Mouse (Mus musculus) neural tube, embryonic 11.5 days (tissue): ENCODE results near the gene Pkn3. TPM values are rescaled to one million over a fixed set of nuclear protein-coding genes. Genes with fewer than 3 reads are reported as not detected.
"Not testable (repeated sequence)": the region's sequence is repeated elsewhere in the genome, so short reads cannot be mapped to it uniquely, and the experiment has no call there.

Source experiments
- ATAC-seq: fragments of 200-750 bp; cut with Nextera tagmentation; 2 replicates; pipeline ENCODE4 v1.8.0; 2017; ENCODE audit warnings: moderate number of reproducible peaks, mild to moderate bottlenecking, moderate TSS enrichment, moderate library complexity; ENCODE audit not compliant: insufficient read depth, low FRiP score, low TSS enrichment
- DNase-seq: peaks from one replicate; pipeline ENCODE4 v3.0.0-alpha.2; 2015; ENCODE audit warnings: low spot score
- H3K27ac ChIP-seq: fragments of 300-500 bp; sonication (generic); 2 replicates; pipeline ENCODE4 v1.5.1; 2014; ENCODE audit warnings: low read depth, mild to moderate bottlenecking, low read length
- H3K27me3 ChIP-seq: fragments of 300-500 bp; sonication (generic); 2 replicates; pipeline ENCODE4 v1.6.1; 2014; ENCODE audit warnings: mild to moderate bottlenecking, low read length, mixed read lengths; ENCODE audit not compliant: control insufficient read depth, insufficient read depth
- H3K36me3 ChIP-seq: fragments of 300-500 bp; sonication (generic); 2 replicates; pipeline ENCODE4 v1.6.1; 2014; ENCODE audit warnings: mild to moderate bottlenecking, low read length, moderate library complexity, mixed read lengths; ENCODE audit not compliant: control insufficient read depth, insufficient read depth
- H3K4me1 ChIP-seq: fragments of 300-500 bp; sonication (generic); 2 replicates; pipeline ENCODE4 v1.6.1; 2014; ENCODE audit warnings: low read length, mixed read lengths; ENCODE audit not compliant: control insufficient read depth, insufficient read depth
- H3K4me2 ChIP-seq: fragments of 300-500 bp; sonication (generic); 2 replicates; pipeline ENCODE4 v1.6.1; 2014; ENCODE audit warnings: low read depth, mild to moderate bottlenecking, moderate library complexity
- H3K4me3 ChIP-seq: fragments of 300-500 bp; sonication (generic); 2 replicates; pipeline ENCODE4 v1.5.1; 2014; ENCODE audit warnings: low read depth, low read length
- H3K9ac ChIP-seq: fragments of 300-500 bp; sonication (generic); 2 replicates; pipeline ENCODE4 v1.6.1; 2014; ENCODE audit warnings: mild to moderate bottlenecking, low read length
- H3K9me3 ChIP-seq: fragments of 300-500 bp; sonication (generic); 2 replicates; pipeline ENCODE4 v1.6.1; 2016; ENCODE audit warnings: low read length; ENCODE audit not compliant: control insufficient read depth
- WGBS: fragments of 180-500 bp; shearing (Covaris S2); extraction: QIAGEN DNeasy Blood & Tissue Kit; methylation state at CpG from one replicate; pipeline ENCODE4 v1.1.7; 2014; 5-methylcytosine and 5-hydroxymethylcytosine counted together
- polyA plus RNA-seq: library from polyadenylated mRNA; unstranded; fragments of >200 nt; fragmentation: Nextera tagmentation; extraction: Ambion mirVana; gene quantifications from 2 replicates; pipeline ENCODE4 v1.2.1, GENCODE M21; 2014

Gene Pkn3
- polyA plus RNA-seq, 1 experiment from 2014 or later: 7.0 TPM

DNA sequence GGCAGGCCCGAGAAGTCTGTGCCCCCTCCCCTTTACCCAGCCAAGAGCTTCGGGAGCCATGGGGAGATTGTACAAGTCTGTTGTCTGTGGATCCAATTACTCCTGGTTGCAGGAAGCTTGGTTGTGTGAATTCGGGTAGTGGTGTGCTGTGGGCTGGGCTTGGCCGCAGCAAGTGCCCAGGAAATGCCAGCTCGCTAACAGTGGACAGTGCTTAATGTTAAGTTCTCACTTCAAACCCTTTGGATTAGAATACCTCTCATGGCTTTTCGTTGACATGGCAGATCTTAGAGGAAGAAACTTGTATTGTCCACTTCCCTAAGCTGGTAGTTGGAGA is 56.9 kb downstream of the Pkn3 start:
- no peak overlapping the region for H3K27ac ChIP-seq
- ATAC-seq: no peak

DNA sequence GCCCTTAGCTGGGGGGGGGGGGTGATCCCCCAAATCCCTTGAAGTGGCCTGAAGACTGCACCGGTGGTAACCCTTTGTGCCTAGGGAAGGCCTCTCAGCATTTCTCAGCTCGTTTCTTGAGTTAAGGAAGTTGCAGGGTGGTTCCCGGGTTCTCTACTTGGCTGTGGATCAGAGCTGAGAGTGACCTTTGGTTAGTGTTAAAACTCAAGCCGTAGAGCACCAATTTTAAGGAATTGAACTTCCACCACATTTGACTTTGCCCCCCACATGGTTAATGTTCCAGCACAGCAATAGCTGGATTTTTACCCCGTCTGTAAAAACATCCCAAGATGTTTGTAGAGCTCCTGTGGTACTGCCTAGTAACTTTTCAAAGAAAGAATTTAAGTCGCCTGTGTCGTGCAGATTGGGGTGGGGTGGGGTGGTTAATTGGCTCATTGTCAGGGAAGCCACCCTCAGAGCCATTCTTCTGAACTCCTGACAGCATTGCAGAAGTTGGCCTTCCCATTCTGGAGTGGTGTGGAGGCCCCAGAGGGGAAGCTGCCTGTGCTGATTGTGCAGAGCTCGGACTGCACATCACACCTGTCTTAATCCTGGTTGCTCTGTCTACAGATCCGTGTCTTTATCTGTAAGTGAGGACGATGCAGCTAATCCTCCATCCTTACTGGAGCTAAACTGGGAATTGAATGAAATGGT is 57.6 kb downstream of the Pkn3 start:
- WGBS: 66% methylated on average over 10 of the region's 10 CpGs
- ATAC-seq (no peak), DNase-seq (no peak)
- Histone ChIP-seq H3K4me1 (peaks cover 12% of the 10 kb centered on the region), H3K27ac (no peak overlapping the region), H3K9me3 (no peaks in the 10 kb centered on the region), H3K9ac (no peak overlapping the region; the same call in 1 of the 2 replicates), H3K4me3 (peak overlapping the region; percentile 85), H3K36me3 (peaks cover 4% of the 10 kb centered on the region; the same call in 1 of the 2 replicates), H3K27me3 (no peaks in the 10 kb centered on the region), H3K4me2 (peak overlapping the region; percentile 92)

More for the DNA sequence above, 56.9 kb downstream of the Pkn3 start:
- no peaks in the 10 kb centered on the region for H3K27me3 ChIP-seq
- H3K4me2 ChIP-seq: peak overlapping the region; percentile 92
- H3K36me3 ChIP-seq: peaks cover 4% of the 10 kb centered on the region; the same call in 1 of the 2 replicates
- peak overlapping the region; percentile 85 for H3K4me3 ChIP-seq
- no peak for DNase-seq
- WGBS: 31% methylated on average over 6 of the region's 6 CpGs
- no peaks in the 10 kb centered on the region for H3K9me3 ChIP-seq
- H3K9ac ChIP-seq: peak overlapping the region; percentile 87
- peaks cover 12% of the 10 kb centered on the region for H3K4me1 ChIP-seq

DNA sequence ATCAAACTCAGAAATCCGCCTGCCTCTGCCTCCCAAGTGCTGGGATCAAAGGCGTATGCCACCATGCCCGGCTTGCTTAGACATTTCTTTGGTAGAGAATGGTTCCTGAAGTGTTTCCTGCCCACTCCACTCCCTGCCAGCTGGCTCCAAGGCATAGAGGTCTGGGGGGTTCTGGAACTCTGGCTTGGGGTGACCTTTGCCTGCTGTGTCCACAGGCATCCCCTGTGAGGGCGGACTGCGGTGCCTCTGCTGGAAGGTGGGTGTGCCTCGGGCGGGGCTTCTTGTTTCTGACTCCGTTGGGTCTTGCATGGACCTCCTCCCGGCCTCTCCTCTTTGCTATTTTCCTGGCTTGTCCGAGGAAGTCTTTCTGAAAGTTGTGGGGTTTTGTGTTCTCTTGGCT is 59.0 kb downstream of the Pkn3 start:
- WGBS: 91% methylated on average over 10 of the region's 10 CpGs
- Histone ChIP-seq H3K4me3 (no peak overlapping the region), H3K27me3 (no peaks in the 10 kb centered on the region), H3K4me2 (no peak overlapping the region), H3K4me1 (peaks cover 12% of the 10 kb centered on the region), H3K9me3 (no peaks in the 10 kb centered on the region), H3K36me3 (peaks cover 7% of the 10 kb centered on the region), H3K9ac (no peak overlapping the region), H3K27ac (no peak overlapping the region)
- ATAC-seq (no peak), DNase-seq (no peak)

DNA sequence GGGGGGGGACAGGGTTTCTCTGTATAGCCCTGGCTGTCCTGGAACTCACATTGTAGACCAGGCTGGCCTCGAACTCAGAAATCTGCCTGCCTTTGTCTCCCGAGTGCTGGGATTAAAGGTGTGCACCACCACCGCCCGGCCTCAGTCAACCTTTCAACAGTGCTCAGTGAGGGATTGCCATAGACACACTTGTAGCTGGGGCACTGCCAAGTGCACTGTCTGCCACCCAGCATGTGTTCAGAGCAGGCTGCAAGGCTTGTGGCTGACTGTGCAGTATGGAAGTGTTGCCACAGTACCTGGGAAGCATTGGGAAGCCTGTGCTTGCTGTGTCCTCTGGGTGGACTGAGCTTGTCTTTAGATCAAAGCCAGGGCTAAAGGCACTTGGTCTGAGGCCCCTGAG is 62.5 kb downstream of the Pkn3 start:
- not testable (repeated sequence) for H3K27ac ChIP-seq, ATAC-seq, H3K4me3 ChIP-seq, H3K9me3 ChIP-seq, H3K4me1 ChIP-seq, H3K27me3 ChIP-seq, H3K9ac ChIP-seq, H3K4me2 ChIP-seq, DNase-seq
- peaks cover 18% of the 10 kb centered on the region for H3K36me3 ChIP-seq
- 97% methylated on average over 4 of the region's 4 CpGs for WGBS

Other genes with a start within 250 kb of the Pkn3 start
- gene Cercam, start 208.5 kb upstream of the Pkn3 start, polyA plus RNA-seq: 17.5 and 20.2 TPM in 2 replicates
- gene Odf2, start 188.5 kb upstream of the Pkn3 start, polyA plus RNA-seq: 74.6 and 78.9 TPM in 2 replicates
- 61.5 and 71.3 TPM in 2 replicates for gene Gle1, start 142.3 kb upstream of the Pkn3 start, polyA plus RNA-seq
- gene Sptan1, start 112.1 kb upstream of the Pkn3 start, polyA plus RNA-seq: 194 and 196 TPM in 2 replicates
- 29.3 and 30.6 TPM in 2 replicates for gene Wdr34, start 28.8 kb upstream of the Pkn3 start, polyA plus RNA-seq
- gene Set, start 20.3 kb upstream of the Pkn3 start, polyA plus RNA-seq: 647 and 654 TPM in 2 replicates
- 28.3 and 31.1 TPM in 2 replicates for gene Zdhhc12, start 16.0 kb downstream of the Pkn3 start, polyA plus RNA-seq
- 5.4 and 5.9 TPM in 2 replicates for gene Zer1, start 46.9 kb downstream of the Pkn3 start, polyA plus RNA-seq
- 12.4 and 15.3 TPM in 2 replicates for gene Tbc1d13, start 56.1 kb downstream of the Pkn3 start, polyA plus RNA-seq
- gene Endog, start 93.8 kb downstream of the Pkn3 start, polyA plus RNA-seq: 14.6 and 15.2 TPM in 2 replicates
- 70.8 and 75.2 TPM in 2 replicates for gene Spout1, start 100.8 kb downstream of the Pkn3 start, polyA plus RNA-seq
- 10.5 and 12.0 TPM in 2 replicates for gene Kyat1, start 128.2 kb downstream of the Pkn3 start, polyA plus RNA-seq
- gene Lrrc8a, start 160.0 kb downstream of the Pkn3 start, polyA plus RNA-seq: 46.6 and 49.7 TPM in 2 replicates
- 0.17 TPM in 1 of 2 replicates, not detected in the other for gene Gm28035, start 162.9 kb downstream of the Pkn3 start, polyA plus RNA-seq
- gene Phyhd1, start 188.5 kb downstream of the Pkn3 start, polyA plus RNA-seq: 2.3 and 2.5 TPM in 2 replicates
- gene Gm28038, start 203.4 kb downstream of the Pkn3 start, polyA plus RNA-seq: not detected in 2 replicates
- gene Dolk, start 208.7 kb downstream of the Pkn3 start, polyA plus RNA-seq: 23.9 and 27.9 TPM in 2 replicates
- 57.3 and 60.0 TPM in 2 replicates for gene Nup188, start 208.7 kb downstream of the Pkn3 start, polyA plus RNA-seq